Mouse (Mus musculus) B cell, adult 62 days (primary cell): ENCODE measurements around the gene Olfr790. TPM values are rescaled to one million over a fixed set of nuclear protein-coding genes. Genes with fewer than 3 reads are reported as not detected.

Source experiments
- total RNA-seq: library from RNA; stranded (reverse); gene quantifications from 4 replicates; pipeline ENCODE4 v1.2.4, GENCODE M21; 2023

The Olfr790 gene
- not detected in 4 replicates for total RNA-seq

DNA sequence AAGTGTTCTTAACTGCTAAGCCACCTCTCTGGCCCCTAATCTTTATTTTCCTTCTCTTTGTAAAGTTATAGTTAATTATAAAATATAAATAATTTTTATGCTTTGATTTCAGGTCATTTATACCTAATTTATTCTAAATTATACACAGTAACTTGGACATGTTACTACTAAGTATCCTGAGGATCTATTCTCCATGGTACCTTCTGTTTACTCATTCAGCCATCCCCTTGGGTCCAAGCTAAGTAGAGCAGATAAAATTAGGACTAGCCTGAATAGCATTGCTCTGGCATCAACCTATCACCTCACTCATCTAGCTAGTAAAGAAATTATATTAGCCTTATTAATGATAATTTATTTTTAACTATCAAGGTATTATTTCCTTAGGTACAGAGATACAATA is at the start of gene Olfr790:
Gene Olfr790 (plus strand): TSS at position 301 of the 400 bp plus-strand sequence.

GRCm38 (mm10) chr10:129461562-129461961 is 36.7 kb upstream of the Olfr790 start, which contains the start of gene Olfr787:
Gene Olfr787, plus strand, starts transcription at chr10:129461862.

DNA sequence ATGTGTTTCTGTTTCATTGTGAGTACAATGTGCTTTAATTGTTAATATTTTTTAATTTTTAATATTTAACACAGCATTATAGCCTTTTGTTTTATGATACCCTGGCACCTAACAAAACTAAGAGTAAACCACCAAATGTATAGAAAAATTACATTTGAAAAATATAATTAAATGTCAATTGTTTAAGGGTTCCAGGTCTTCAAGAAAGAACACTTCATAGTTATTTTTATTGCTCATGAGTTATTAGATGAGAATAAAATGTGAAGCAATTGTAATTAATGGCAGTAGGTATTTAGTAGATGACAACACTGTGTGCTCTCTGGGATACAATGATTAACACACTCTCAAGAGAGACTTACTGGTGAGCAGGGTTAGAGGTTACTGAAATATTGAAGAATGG is 27.6 kb upstream of the Olfr790 start, which contains the start of gene Olfr788:
Gene Olfr788 (plus strand): TSS at position 301 of the 400 bp plus-strand sequence.

GRCm38 (mm10) chr10:129484452-129484851 is 13.8 kb upstream of the Olfr790 start, which contains the start of gene Olfr789:
Gene Olfr789, plus strand, starts transcription at chr10:129484752.

GRCm38 (mm10) chr10:129521492-129521891 is 23.2 kb downstream of the Olfr790 start, which contains the start of gene Olfr791:
Gene Olfr791, plus strand, starts transcription at chr10:129521792.

GRCm38 (mm10) chr10:129538862-129539261 is 40.6 kb downstream of the Olfr790 start, which contains the start of gene Olfr792:
Gene Olfr792, plus strand, starts transcription at chr10:129539162.

Other genes with a start within 250 kb of the Olfr790 start
- gene Olfr776, start 239.4 kb upstream of the Olfr790 start, total RNA-seq, result not detected in 4 replicates
- not detected in 4 replicates for gene Olfr777, start 227.0 kb upstream of the Olfr790 start, total RNA-seq
- not detected in 4 replicates for gene Olfr780, start 180.4 kb upstream of the Olfr790 start, total RNA-seq
- not detected in 4 replicates for gene Olfr781, start 169.6 kb upstream of the Olfr790 start, total RNA-seq
- gene Olfr782, start 149.6 kb upstream of the Olfr790 start, total RNA-seq, result not detected in 4 replicates
- gene Olfr784, start 114.4 kb upstream of the Olfr790 start, total RNA-seq, result not detected in 4 replicates
- not detected in 4 replicates for gene Olfr785, start 93.1 kb upstream of the Olfr790 start, total RNA-seq
- gene Olfr786, start 71.2 kb upstream of the Olfr790 start, total RNA-seq, result not detected in 4 replicates
- gene Olfr787, start 36.6 kb upstream of the Olfr790 start, total RNA-seq, result not detected in 4 replicates
- gene Olfr788, start 27.5 kb upstream of the Olfr790 start, total RNA-seq, result not detected in 4 replicates
- gene Olfr789, start 13.7 kb upstream of the Olfr790 start, total RNA-seq, result 0.12 TPM in 1 of 4 replicates, not detected in the others
- not detected in 4 replicates for gene Olfr791, start 23.3 kb downstream of the Olfr790 start, total RNA-seq
- gene Olfr792, start 40.7 kb downstream of the Olfr790 start, total RNA-seq, result not detected in 4 replicates
- gene Olfr794, start 69.2 kb downstream of the Olfr790 start, total RNA-seq, result not detected in 4 replicates
- not detected in 4 replicates for gene Olfr796, start 114.1 kb downstream of the Olfr790 start, total RNA-seq
- not detected in 4 replicates for gene Olfr798, start 129.4 kb downstream of the Olfr790 start, total RNA-seq
- gene Olfr799, start 139.0 kb downstream of the Olfr790 start, total RNA-seq, result not detected in 4 replicates
- gene Olfr800, start 159.2 kb downstream of the Olfr790 start, total RNA-seq, result not detected in 4 replicates
- not detected in 4 replicates for gene Olfr801, start 175.4 kb downstream of the Olfr790 start, total RNA-seq
- gene Olfr802, start 189.7 kb downstream of the Olfr790 start, total RNA-seq, result not detected in 4 replicates
- not detected in 4 replicates for gene Olfr803, start 195.8 kb downstream of the Olfr790 start, total RNA-seq
- not detected in 4 replicates for gene Olfr804, start 204.7 kb downstream of the Olfr790 start, total RNA-seq
- not detected in 4 replicates for gene Olfr805, start 230.9 kb downstream of the Olfr790 start, total RNA-seq
- gene Olfr806, start 243.4 kb downstream of the Olfr790 start, total RNA-seq, result not detected in 4 replicates